Mouse (Mus musculus): ENCODE results near the gene Zfp988. TPM values are rescaled to one million over a fixed set of nuclear protein-coding genes. Genes with fewer than 3 reads are reported as not detected.
"Not testable (repeated sequence)": the region's sequence is repeated elsewhere in the genome, so short reads cannot be mapped to it uniquely, and the experiment has no call there.

Zfp988 gene
- 0.15 and 0.25 TPM in 2 replicates for polyA plus RNA-seq (2012; rRNA removed)

DNA sequence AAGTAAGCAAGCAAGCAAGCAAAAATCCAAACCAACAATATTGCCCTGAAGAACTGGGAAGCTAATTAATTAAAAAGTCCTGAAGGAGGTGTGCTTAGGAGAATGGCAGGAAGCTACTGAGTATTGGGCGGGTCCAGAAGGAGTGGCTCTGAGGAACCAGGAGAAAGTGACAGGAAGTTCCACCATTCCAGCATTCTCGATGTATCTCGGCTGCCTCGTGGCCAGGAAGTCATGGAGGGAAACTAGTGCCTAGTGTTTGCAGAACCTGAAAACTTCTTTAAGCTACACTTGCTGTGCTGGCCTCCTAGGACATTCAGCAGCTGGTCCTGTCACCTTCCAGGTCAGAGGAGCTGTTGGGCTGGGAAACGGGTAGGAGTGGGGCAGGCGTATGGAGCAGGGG lies at the start of gene Zfp988:
Gene Zfp988 (plus strand): TSS at position 239 of the 400 bp plus-strand sequence.
- not testable (repeated sequence) for H3K4me1 ChIP-seq (ENCODE audit: control insufficient read depth, insufficient read depth, low read length); H3K4me3 ChIP-seq (ENCODE audit: insufficient read depth, low read length); H3K27ac ChIP-seq (ENCODE audit: insufficient read depth, low read length)

DNA sequence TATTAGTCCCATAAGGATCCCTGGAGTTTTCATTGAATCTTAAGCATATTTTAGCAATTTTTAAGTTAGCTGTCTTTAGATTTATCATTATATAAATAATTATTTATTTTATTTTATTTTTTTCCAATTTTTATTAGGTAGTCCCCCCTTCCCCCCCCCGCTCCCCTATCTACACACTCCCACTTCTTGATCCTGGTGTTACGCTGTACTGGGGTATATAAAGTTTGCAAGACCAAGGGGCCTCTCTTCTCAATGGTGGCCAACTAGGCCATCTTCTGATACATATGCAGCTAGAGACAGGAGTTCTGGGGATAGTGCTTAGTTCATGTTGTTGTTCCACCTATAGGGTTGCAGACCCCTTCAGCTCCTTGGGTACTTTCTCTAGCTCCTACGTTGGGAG lies 42.8 kb upstream of the Zfp988 start:
- H3K27ac ChIP-seq (ENCODE audit: insufficient read depth, low read length); H3K4me1 ChIP-seq (ENCODE audit: control insufficient read depth, insufficient read depth, low read length); H3K4me3 ChIP-seq (ENCODE audit: insufficient read depth, low read length): not testable (repeated sequence)

DNA sequence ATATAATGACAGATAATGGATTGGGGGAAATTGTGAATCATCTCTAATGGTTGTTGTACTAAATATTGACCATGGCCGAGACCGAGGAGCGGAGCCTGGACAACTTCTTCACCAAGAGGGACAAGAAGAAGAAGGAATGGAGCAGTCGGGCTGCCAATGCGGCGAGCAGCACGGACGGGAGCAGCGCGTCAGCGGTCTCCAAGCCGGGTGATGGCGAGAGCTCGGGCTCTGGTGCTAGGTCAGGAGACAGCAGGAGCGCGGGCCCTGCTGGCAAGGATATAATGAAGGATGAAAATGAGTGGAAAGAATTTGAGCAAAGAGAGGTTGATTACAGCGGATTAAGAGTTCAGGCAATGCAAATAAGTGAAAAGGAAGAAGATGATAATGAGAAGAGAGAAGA lies 38.2 kb upstream of the Zfp988 start:
- not testable (repeated sequence) for H3K4me1 ChIP-seq (ENCODE audit: control insufficient read depth, insufficient read depth, low read length); H3K4me3 ChIP-seq (ENCODE audit: insufficient read depth, low read length); H3K27ac ChIP-seq (ENCODE audit: insufficient read depth, low read length)

DNA sequence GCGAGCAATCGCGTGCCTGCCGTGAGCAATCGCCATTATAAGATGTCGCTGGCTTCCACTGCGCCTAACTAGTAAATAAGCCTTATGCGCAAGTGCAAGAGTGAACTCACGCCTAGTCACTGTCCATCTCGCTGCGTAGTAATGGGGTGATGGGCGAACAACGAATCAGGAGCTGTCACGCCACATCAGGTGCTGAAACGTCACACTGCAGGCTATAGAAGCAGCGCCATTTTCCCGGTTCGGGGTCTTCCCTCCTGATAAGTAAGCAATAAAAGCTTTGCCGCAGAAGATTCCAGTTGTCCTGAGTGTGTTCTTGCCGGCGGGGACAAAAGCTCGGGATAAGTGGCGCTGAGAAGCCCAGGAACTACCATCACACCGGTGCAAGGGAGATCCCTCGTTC lies 36.7 kb upstream of the Zfp988 start:
- H3K4me1 ChIP-seq (ENCODE audit: control insufficient read depth, insufficient read depth, low read length); H3K27ac ChIP-seq (ENCODE audit: insufficient read depth, low read length); H3K4me3 ChIP-seq (ENCODE audit: insufficient read depth, low read length): not testable (repeated sequence)

DNA sequence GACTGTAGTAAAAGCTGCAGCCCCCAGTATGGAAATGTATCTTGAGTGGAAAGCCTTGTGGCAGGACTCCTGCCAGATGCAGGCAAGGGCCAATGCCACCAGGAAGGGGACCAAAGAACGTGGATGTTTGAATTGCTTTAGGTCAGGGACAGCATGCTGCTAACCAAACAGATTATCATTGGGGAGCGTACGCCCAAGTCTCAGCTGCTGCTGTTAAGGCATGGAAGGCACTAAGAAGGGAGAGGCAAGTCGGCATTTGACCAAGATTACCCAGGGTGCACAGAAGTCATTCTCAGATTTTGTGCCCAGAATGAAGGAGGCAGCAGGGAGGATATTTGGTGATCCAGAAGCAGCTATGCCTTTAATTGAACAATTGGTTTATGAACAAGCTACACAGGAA lies 35.4 kb upstream of the Zfp988 start:
- H3K4me3 ChIP-seq (ENCODE audit: insufficient read depth, low read length); H3K27ac ChIP-seq (ENCODE audit: insufficient read depth, low read length); H3K4me1 ChIP-seq (ENCODE audit: control insufficient read depth, insufficient read depth, low read length): not testable (repeated sequence)

DNA sequence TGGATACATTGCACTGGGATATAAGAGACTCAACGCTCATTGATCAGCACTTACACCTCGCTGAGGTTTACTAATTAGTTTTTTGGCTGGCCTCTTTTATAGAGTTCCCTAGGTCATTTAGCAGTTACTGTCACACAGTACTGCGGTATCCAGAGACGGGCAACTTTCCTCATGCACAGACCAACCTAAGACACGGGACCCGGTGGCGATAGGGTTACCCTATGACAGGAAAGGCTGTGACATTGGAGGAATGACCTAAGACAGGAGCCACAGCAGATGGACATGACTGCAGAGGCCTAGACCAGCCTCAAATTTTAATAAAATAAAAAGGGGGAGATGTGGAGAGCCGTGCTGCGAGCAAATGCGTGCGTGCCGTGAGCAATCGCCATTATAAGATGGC lies 33.9 kb upstream of the Zfp988 start:
- not testable (repeated sequence) for H3K4me1 ChIP-seq (ENCODE audit: control insufficient read depth, insufficient read depth, low read length); H3K27ac ChIP-seq (ENCODE audit: insufficient read depth, low read length); H3K4me3 ChIP-seq (ENCODE audit: insufficient read depth, low read length)

DNA sequence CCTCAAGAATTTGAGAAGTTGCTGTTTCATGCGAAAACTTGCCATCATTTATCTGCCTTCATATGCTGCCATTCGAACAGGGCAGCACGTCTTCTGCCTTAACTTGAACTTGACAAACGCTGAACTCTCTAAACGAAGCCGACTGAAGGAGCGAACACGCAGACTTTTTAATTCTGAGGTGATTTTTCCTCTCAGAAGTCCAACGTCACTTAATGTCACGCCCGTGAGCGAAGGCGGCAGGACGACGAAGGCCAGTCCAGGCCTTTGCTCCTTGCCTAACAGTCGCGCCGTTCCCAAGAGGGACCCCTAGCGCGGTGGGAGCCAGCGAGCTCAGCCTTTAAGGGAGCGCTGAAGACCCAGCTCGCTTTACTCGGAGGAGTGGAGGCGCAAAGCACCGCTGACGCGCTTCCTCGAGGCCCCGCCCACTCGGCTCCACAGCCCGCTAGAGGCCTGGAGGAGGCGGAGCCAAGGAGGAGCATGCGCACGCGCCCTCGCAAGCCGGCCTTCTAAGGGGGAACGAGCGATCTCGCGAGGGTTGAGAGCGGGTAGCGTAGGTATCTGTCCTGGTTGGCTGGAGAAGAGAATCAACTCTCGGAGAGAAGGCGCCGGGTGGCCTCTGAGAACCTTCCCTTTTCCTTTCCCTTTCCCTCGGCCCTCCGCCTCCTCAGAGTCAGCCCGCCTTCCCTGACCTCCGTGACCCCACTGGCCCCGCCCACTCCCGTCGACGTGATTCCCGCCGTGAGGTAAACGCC lies 30.3 kb upstream of the Zfp988 start:
- not testable (repeated sequence) for H3K4me3 ChIP-seq (ENCODE audit: insufficient read depth, low read length); H3K4me1 ChIP-seq (ENCODE audit: control insufficient read depth, insufficient read depth, low read length); H3K27ac ChIP-seq (ENCODE audit: insufficient read depth, low read length)

DNA sequence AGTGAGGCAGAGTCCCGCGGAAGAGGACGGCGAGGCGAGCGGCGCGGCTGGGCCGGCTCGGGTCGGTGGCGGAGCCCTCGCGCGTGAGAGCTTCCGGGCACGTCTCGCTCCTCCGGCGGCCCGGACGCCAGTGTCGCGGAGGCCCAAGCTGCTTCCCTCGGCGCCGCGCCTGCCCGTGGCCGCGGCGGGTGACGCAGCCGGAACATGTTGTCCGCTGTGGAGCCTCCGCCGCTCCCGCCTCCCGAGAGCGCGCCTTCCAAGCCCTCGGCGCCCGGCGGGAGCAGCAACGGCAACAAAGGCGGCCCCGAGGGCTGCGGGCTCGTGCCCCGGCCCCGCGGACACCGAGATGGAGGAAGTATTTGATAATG lies 29.7 kb upstream of the Zfp988 start:
- H3K27ac ChIP-seq (ENCODE audit: insufficient read depth, low read length); H3K4me1 ChIP-seq (ENCODE audit: control insufficient read depth, insufficient read depth, low read length); H3K4me3 ChIP-seq (ENCODE audit: insufficient read depth, low read length): not testable (repeated sequence)

DNA sequence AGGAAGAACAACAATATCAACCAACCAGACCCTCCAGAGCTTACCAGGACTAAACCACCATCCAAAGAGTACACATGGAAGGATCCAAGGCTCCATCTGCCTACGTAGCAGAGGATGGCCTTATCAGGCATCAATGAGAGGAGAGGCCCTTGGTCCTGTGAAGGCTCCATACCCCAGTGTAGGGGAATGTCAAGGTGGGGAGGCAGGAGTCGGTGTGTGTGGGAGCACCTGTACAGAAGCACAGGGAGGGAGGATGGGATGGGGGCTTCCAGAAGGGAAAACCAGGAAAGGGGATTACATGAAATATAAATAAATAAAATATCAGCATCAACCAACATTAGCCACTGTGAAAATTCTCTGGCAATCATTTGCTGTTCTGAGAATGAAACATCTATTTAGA lies 25.1 kb upstream of the Zfp988 start:
- H3K4me1 ChIP-seq (ENCODE audit: control insufficient read depth, insufficient read depth, low read length); H3K27ac ChIP-seq (ENCODE audit: insufficient read depth, low read length); H3K4me3 ChIP-seq (ENCODE audit: insufficient read depth, low read length): not testable (repeated sequence)

DNA sequence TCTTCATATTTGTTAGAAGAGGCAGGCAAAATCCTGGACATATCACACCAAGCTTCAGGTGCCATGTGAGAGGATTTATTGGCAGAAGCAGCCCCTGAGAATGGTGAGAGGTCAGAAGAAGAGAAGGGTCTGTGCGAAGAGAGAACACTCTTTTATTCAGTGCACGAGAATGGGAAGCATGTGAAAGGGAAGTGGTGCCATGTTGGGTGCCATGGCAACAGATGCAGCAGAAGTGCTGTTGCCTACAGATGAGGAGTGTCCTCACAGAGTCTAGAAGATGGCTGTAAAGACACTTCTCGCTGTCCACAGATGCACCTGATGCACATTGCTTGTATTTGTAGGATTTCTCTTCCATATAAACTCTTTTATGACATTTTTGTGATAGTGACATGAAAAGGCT lies 6.9 kb upstream of the Zfp988 start:
- H3K4me3 ChIP-seq (ENCODE audit: insufficient read depth, low read length); H3K4me1 ChIP-seq (ENCODE audit: control insufficient read depth, insufficient read depth, low read length); H3K27ac ChIP-seq (ENCODE audit: insufficient read depth, low read length): not testable (repeated sequence)

DNA sequence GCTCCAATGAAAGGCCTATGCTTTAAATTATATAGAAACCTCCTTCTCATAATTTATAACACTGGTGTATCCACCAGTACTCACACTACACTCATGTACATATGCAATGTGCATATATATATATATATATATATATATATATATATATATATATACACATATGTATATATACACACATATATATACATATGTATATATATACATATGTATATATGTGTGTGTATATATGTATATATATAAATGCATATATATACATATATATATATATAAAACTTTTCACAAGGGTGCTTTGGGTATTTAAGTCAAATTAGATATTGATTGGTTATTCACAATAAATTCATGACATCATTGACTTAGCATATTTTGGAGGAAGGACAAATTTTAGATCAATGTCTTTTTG lies 3.1 kb upstream of the Zfp988 start:
- not testable (repeated sequence) for H3K27ac ChIP-seq (ENCODE audit: insufficient read depth, low read length); H3K4me3 ChIP-seq (ENCODE audit: insufficient read depth, low read length); H3K4me1 ChIP-seq (ENCODE audit: control insufficient read depth, insufficient read depth, low read length)

DNA sequence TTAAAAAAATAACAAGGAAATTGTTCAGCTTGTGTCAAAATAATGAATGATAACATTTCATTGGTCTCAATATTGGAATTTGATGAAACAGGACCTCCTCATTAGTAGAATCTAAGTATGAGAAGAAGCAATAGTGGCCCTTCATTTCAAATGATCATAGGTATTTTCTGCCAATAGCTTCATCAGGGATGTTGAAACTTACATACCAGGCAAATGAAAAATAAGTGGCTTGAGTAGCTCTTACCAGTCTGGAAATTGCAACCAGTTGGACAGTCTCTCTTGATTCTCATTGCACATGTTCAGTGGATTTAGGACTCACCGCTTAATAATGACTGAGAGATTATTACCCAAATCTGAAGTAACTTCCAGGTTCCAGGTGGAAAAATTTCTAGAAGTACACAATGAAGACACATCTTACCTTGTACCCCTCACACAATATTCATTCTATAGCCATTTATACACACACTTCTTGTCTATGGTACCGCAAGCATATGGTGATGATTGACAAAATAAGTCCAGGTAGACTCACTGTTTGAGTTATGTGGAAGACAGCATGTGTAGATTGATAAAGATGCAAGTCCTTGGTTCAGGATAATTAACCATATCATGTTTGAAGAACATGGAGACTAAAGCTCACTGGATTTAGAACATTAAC lies 29.7 kb downstream of the Zfp988 start:
- not testable (repeated sequence) for H3K27ac ChIP-seq (ENCODE audit: insufficient read depth, low read length); H3K4me3 ChIP-seq (ENCODE audit: insufficient read depth, low read length); H3K4me1 ChIP-seq (ENCODE audit: control insufficient read depth, insufficient read depth, low read length)

DNA sequence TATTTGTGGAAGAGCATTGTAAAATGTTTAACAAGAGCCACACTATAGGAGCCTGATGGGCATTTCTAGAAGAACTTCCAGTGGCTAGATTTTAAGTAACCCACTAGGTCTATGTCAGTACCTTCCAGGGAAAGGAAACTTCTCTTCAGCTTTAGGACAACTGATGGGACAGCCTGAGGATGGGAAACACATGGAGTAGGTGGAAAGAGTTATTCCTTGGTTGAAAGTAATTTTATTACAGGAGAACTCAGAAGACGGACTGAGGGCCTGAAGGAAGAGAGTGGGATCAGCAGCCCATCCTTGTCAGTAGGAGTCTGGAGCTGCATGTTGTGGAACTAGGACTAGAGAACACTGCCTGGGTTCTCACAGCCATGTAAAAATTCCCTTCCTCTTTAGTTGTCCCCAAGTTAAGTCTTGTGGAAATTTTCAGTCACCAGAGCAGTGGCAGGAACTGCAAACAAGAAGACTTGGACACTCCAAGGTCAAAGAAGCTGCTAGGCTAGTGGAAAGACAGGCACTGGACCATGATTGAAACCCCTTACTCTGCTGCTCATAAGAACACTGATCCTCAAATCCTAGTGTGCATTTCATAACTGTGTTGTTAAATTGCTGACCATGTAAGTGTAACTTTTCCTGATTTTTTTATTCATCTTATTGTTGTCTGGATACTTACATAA lies 30.4 kb downstream of the Zfp988 start:
- H3K4me1 ChIP-seq (ENCODE audit: control insufficient read depth, insufficient read depth, low read length); H3K4me3 ChIP-seq (ENCODE audit: insufficient read depth, low read length); H3K27ac ChIP-seq (ENCODE audit: insufficient read depth, low read length): not testable (repeated sequence)

DNA sequence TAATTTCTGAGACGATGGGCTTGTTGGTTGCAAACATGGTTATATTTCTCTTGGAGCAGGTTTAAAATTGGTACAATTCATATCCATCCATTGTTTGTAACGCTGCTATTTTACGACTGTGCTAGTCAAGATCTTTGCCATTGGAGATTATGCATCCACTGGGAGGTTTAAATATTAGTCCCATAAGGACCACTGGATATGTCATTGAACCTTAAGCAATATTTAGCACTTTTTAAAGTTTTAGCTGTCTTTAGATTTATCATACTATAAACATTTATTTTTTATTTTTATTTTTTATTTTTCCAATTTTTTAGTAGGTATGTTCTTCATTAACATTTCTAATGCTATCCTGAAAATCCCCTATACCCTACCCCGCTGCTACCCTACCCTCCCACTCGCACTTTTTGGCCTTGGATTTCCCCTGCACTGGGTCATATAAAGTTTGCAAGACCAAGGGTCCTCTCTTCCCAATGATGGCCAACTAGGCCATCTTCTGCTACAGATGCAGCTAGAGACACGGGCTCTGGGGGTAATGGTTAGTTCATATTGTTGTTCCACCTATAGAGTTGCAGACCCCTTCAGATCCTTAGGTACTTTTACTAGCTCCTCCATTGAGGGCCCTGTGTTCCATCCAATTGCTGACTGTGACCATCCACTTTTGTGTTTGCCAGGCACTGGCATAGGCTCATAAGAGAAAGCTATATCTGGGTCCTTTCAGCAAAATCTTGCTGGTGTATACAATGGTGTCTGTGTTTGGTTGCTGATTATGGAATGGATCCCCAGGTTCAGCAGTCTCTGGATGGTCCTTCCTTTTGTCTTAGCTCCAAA lies 31.1 kb downstream of the Zfp988 start:
- not testable (repeated sequence) for H3K4me3 ChIP-seq (ENCODE audit: insufficient read depth, low read length); H3K4me1 ChIP-seq (ENCODE audit: control insufficient read depth, insufficient read depth, low read length); H3K27ac ChIP-seq (ENCODE audit: insufficient read depth, low read length)

DNA sequence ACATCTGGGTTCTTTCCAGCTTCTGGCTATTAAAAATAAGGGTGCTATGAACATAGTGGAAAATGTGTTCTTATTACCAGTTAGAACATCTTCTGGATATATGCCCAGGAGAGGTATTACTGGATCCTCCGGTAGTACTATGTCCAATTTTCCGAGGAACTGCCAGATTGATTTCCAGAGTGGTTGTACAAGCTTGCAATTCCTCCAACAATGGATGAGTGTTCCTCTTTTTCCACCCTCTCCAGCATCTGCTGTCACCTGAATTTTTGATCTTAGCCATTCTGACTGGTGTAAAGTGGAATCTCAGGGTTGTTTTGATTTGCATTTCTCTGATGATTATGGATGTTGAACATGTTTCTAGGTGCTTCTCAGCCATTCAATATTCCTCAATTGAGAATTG lies 32.0 kb downstream of the Zfp988 start:
- H3K4me3 ChIP-seq (ENCODE audit: insufficient read depth, low read length); H3K27ac ChIP-seq (ENCODE audit: insufficient read depth, low read length); H3K4me1 ChIP-seq (ENCODE audit: control insufficient read depth, insufficient read depth, low read length): not testable (repeated sequence)
